Mouse (Mus musculus) retina, postnatal 1 day (tissue): ENCODE measurements at regions not wholly inside any gene's neighbourhood (a gene's known extent, or its start where the extent isn't known, plus 50 kb on each side); places are given as distances from the start of the nearest gene placed in this dataset.
"Not testable (repeated sequence)": the region's sequence is repeated elsewhere in the genome, so short reads cannot be mapped to it uniquely, and the experiment has no call there.

Experiments used
- DNase-seq: peaks from one replicate; pipeline ENCODE4 v3.0.0-alpha.2; 2012

DNA sequence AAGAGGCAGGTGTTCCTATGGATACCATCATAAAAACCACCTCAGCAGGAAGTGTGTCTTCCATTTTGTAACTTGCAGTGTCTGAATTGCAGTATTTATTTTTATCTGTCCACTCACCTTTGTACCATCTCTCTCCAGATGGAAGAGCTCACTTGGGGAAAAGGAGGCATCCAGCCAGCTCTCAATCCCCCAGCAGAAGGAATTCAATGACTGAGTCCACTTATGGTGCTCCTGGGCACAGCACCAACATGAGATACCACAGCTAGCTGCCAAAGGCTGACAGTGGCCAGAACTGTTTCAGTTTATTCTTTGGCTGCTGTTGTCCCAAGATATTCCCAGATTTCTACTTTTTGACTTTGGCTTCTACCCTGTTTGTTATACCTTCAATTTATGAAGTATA lies 136.6 kb upstream of the Rps6ka3 start:
- DNase-seq: no peak

DNA sequence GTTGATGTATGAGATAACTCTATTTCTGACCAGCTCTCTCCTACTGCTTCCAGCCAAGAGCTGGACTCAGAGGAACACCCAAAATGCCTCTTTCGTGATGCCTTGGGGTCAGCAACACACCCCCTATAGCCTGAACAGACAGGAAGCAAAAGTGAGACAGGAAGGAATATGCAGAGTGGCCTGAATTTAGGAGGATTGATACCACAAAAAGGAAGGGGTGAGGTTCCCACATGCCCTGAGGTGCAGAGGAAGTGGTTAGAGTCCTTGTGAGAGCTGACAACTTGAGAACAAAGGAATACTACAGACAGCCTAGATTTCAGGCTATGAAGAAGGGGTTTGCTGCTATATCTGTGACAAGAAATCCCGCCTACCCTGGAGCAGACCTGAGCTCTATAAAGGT lies 129.6 kb upstream of the Rps6ka3 start:
- DNase-seq: no peak

GRCm38 (mm10) chrX:159110651-159111050 lies 99.5 kb upstream of the Rps6ka3 start:
- DNase-seq: not testable (repeated sequence)

GRCm38 (mm10) chrX:159116210-159116609 lies 93.9 kb upstream of the Rps6ka3 start:
- DNase-seq: no peak

- DNase-seq: no peak
Observed at GRCm38 (mm10) chrX:159140554-159140953, 69.6 kb upstream of the Rps6ka3 start.

DNA sequence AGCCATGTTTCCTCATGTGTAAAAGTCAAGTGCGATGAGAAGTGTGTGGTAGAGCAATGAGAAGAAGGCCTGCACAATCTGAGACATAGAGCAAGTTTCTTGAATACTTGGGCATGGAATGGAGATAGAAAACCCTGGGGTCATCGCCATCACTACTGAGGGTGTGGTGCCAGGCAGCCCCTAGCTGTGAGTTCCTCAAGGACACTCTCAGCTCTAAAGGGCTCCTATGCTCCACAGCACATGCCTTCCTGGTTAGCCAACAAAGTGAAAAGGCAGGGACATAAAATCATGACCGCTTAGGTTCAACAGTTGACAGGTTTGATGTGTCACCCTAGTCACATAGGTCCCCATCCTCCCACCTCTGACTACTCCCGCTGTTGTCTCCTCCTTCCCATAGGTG lies 66.8 kb upstream of the Rps6ka3 start:
- DNase-seq: no peak

DNA sequence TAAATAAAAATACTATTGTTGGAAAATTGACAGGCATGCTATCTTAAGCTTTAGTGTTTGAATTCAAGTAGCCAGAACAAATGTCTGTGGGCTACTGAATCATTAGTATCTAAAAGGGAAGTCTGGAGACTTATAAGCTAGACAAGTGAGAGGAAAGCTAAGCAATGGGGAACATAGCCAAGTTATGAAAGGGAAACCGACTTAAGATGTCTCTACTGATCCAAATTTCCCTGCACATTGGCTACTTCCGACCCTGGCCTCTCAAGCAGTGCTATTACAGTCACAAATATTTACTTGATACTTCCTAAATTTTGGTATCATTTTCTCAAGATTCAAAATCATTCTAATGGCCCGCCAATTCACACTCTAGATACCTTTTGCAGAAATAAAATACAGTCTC lies 65.4 kb upstream of the Rps6ka3 start:
- no peak for DNase-seq

GRCm38 (mm10) chrX:159145212-159145611 lies 64.9 kb upstream of the Rps6ka3 start:
- DNase-seq: no peak

- no peak for DNase-seq
Observed at GRCm38 (mm10) chrX:159155786-159156185, 54.3 kb upstream of the Rps6ka3 start.

DNA sequence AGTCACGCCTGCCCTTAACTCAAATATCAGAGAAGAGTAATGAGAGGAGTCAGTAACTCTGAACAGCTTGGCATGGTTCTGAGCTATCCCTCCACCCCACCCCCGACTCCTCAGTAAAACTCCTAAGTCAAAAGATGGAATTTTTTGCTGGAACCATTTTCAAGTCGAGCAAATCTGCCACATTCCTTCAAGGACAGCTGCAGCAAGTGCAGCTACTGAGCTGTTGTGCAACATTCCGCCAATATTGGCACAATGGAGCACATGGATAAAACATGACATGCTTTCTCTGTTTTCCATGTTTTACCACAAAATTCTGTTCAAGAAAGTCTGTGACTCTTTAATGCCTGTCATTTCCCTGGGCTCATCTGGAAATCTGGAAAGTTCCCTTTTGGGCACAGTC lies 53.1 kb upstream of the Rps6ka3 start:
- no peak for DNase-seq

- no peak for DNase-seq
Observed at GRCm38 (mm10) chrX:159159727-159160126, 50.4 kb upstream of the Rps6ka3 start.
